Comparison of ENCODE assay signal across 10 mouse cellular contexts in the genomic region with DNA sequence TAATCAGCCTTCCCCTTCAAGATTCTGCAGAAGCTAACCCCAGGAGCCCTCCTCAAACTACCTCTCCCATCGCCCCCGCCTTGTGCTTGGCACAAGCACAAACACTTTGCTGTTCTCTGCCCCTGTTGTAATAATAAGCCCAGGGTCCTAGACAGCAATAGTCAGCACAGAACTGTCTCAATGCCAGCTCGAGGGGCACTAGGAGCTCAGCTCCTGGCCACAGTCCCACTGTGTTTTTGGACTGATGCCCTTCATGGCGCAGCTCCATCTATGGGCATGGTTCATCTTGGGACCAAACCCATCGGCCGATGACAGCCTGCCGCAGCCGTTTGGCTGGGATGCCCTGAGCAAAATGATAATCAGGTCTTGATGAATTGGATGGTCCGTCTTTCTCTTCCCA.
DNase-seq lines count a peak whose midpoint lies in the region; ATAC-seq lines count a peak whose summit lies in the region.
"Had no signal": no experiment of that assay in that cellular context is flagged by ENCODE, and none has a peak within 500 bp of the region (broad histone marks: within the 10 kb centered on the region; RNA-seq: fewer than 3 reads in every experiment).

No protein-coding gene starts in this region.

- DNase-seq in hindbrain, embryonic 10.5 days (ENCODE audit: low spot score): no peak
- DNase-seq in adrenal gland, postnatal 10 days: peak; percentile 78
- peak; percentile 58 to 66 for DNase-seq in cerebellum, postnatal 36 days
- peak; percentile 46 for DNase-seq in ovary, postnatal 36 days (ENCODE audit: low spot score)
- no peak for DNase-seq in MN1 (ENCODE audit: low spot score)
- DNase-seq in testis, postnatal 14 days (ENCODE audit: low spot score): no peak

- no peak overlapping the region for H3K4me2 ChIP-seq in hindbrain, embryonic 15.5 days
- no peak overlapping the region for H3K4me2 ChIP-seq in intestine, embryonic 16.5 days (ENCODE audit: low read depth, low read length)
- H3K4me2 ChIP-seq: limb, embryonic 12.5 days had no signal

- 65% methylated on average over 9 of the region's 9 CpGs for WGBS in hindbrain, embryonic 15.5 days
- 90% methylated on average over 9 of the region's 9 CpGs for WGBS in hindbrain, embryonic 10.5 days
- WGBS in intestine, embryonic 16.5 days: 74% methylated on average over 9 of the region's 9 CpGs

- no peak overlapping the region for H3K4me3 ChIP-seq in hindbrain, embryonic 15.5 days
- no peak overlapping the region for H3K4me3 ChIP-seq in hindbrain, embryonic 10.5 days
- H3K4me3 ChIP-seq in intestine, embryonic 16.5 days (ENCODE audit: low read length): no peak overlapping the region
- H3K4me3 ChIP-seq: limb, embryonic 12.5 days had no signal

- no peaks in the 10 kb centered on the region for H3K36me3 ChIP-seq in hindbrain, embryonic 15.5 days
- no peaks in the 10 kb centered on the region for H3K36me3 ChIP-seq in hindbrain, embryonic 10.5 days
- no peaks in the 10 kb centered on the region for H3K36me3 ChIP-seq in intestine, embryonic 16.5 days (ENCODE audit: control insufficient read depth, insufficient read depth, low read length)
- H3K36me3 ChIP-seq: G1E; limb, embryonic 12.5 days had no signal

- no peak overlapping the region for H3K9ac ChIP-seq in hindbrain, embryonic 15.5 days
- H3K9ac ChIP-seq in intestine, embryonic 16.5 days (ENCODE audit: low read depth, low read length): no peak overlapping the region
- H3K9ac ChIP-seq: limb, embryonic 12.5 days had no signal

- H3K27ac ChIP-seq in hindbrain, embryonic 15.5 days (replicated peaks): no peak overlapping the region
- H3K27ac ChIP-seq in hindbrain, embryonic 10.5 days: no peak overlapping the region
- peak overlapping the region; percentile 39; the same call in 1 of the 2 replicates for H3K27ac ChIP-seq in intestine, embryonic 16.5 days (ENCODE audit: low read length)
- H3K27ac ChIP-seq: limb, embryonic 12.5 days had no signal

- H3K27me3 ChIP-seq in hindbrain, embryonic 15.5 days: no peaks in the 10 kb centered on the region
- H3K27me3 ChIP-seq in hindbrain, embryonic 10.5 days (ENCODE audit: insufficient read depth, poor library complexity, severe bottlenecking): no peaks in the 10 kb centered on the region
- no peaks in the 10 kb centered on the region for H3K27me3 ChIP-seq in intestine, embryonic 16.5 days (replicated peaks; ENCODE audit: control insufficient read depth, insufficient read depth, low read length)
- H3K27me3 ChIP-seq: limb, embryonic 12.5 days had no signal

- no peaks in the 10 kb centered on the region for H3K9me3 ChIP-seq in hindbrain, embryonic 15.5 days
- no peaks in the 10 kb centered on the region for H3K9me3 ChIP-seq in hindbrain, embryonic 10.5 days
- no peaks in the 10 kb centered on the region for H3K9me3 ChIP-seq in intestine, embryonic 16.5 days (ENCODE audit: control insufficient read depth, low read length)
- H3K9me3 ChIP-seq: G1E; limb, embryonic 12.5 days had no signal

- ATAC-seq in hindbrain, embryonic 15.5 days (ENCODE audit: low FRiP score, low read depth): peak; percentile 92
- no peak for ATAC-seq in intestine, embryonic 16.5 days

- H3K4me1 ChIP-seq in hindbrain, embryonic 15.5 days (replicated peaks): 0 out of 2 replicates have a peak, but pooled peaks cover 5% of the 10 kb centered on the region
- no peaks in the 10 kb centered on the region for H3K4me1 ChIP-seq in hindbrain, embryonic 10.5 days (replicated peaks)
- H3K4me1 ChIP-seq in intestine, embryonic 16.5 days (ENCODE audit: control insufficient read depth, insufficient read depth, low read length): no peaks in the 10 kb centered on the region
- H3K4me1 ChIP-seq: limb, embryonic 12.5 days had no signal

Comparison
In these comparisons a context has a peak if more than half of its experiments do, and no peak if none do; other contexts are left out.
1. DNase-seq: peak in adrenal gland, postnatal 10 days (single experiment), cerebellum, postnatal 36 days (2 of 2) and ovary, postnatal 36 days (single experiment); none in hindbrain, embryonic 10.5 days (single experiment), MN1 (single experiment) and testis, postnatal 14 days (single experiment).